In the genomic region with DNA sequence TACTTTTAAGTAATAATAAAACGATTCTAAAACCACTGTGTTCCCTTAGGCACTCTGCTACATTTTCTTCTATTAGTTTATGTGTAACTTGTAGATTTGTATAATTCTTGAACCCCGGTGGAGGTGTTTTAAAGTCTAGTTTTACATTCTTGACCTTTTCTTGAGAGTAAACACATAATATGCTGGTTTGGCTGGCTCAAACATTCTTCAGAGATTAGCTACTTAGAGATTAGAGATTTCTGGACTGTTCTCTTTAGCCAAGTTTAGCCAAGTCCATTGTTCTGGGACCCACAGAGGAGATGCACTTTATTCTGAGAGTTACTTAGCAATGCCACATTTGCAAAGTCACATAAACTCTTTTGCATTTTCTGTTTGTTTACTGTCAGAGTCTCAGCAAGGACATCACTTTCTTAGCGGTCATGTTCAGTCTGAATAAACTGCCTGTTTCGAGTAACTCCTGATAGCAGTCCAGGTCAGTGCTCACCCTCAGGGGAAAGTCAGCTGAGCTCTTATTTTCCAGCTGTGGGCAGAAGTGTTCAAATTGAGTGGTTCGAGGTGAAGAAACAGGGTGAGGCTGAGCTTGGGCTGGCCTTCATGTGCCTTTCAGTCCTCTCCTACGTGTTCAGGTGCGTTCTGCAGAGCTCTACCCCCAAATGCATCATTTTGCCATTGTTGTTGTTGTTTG, we compare ENCODE assay signal across 22 mouse cellular contexts. TPM values are rescaled to one million over a fixed set of nuclear protein-coding genes. Genes with fewer than 3 reads are reported as not detected.
DNase-seq lines count a peak whose midpoint lies in the region; ATAC-seq and TF ChIP-seq lines count a peak whose summit lies in the region.
"Had no signal": no experiment of that assay in that cellular context is flagged by ENCODE, and none has a peak within 500 bp of the region (broad histone marks: within the 10 kb centered on the region; RNA-seq: fewer than 3 reads in every experiment).

No protein-coding gene starts in this region.

- no peak for TF ChIP-seq POLR2A in kidney, adult 2 months (IDR thresholded peaks at IDR 0.05; ENCODE audit: low read depth, low read length)

- no peak overlapping the region for H3K4me2 ChIP-seq in kidney, postnatal 0 days (ENCODE audit: low read length)
- H3K4me2 ChIP-seq: forebrain, embryonic 13.5 days; heart, embryonic 11.5 days; hindbrain, embryonic 12.5 days had no signal

- no peaks in the 10 kb centered on the region for H3K27me3 ChIP-seq in kidney, adult 2 months (replicated peaks; ENCODE audit: control insufficient read depth, insufficient read depth, low read length)
- H3K27me3 ChIP-seq in kidney, postnatal 0 days (ENCODE audit: insufficient read depth, low read length): no peaks in the 10 kb centered on the region
- H3K27me3 ChIP-seq: forebrain, embryonic 13.5 days; hindbrain, embryonic 12.5 days had no signal

- 37% methylated on average over 7 of the region's 7 CpGs for WGBS in kidney, adult 2 months
- 60% methylated on average over 7 of the region's 7 CpGs for WGBS in kidney, postnatal 0 days

- H3K9ac ChIP-seq in kidney, postnatal 0 days (ENCODE audit: low read depth, low read length): no peak overlapping the region
- H3K9ac ChIP-seq: forebrain, embryonic 13.5 days; hindbrain, embryonic 12.5 days had no signal

- no peak for TF ChIP-seq CTCF in kidney, adult 2 months (conservative IDR thresholded peaks at IDR 0.05; ENCODE audit: insufficient read depth, insufficient read length, low read depth, low read length)
- no peak for TF ChIP-seq CTCF in kidney, postnatal 0 days (IDR thresholded peaks at IDR 0.05; ENCODE audit: low read depth)

- H3K4me3 ChIP-seq in kidney, adult 2 months (ENCODE audit: insufficient read depth, low read depth, low read length): no peak overlapping the region
- H3K4me3 ChIP-seq in kidney, postnatal 0 days (replicated peaks; ENCODE audit: low read depth, low read length): no peak overlapping the region
- H3K4me3 ChIP-seq: forebrain, embryonic 10.5 days; forebrain, embryonic 13.5 days; gastrocnemius, adult 2 months; hindbrain, embryonic 12.5 days had no signal

- ATAC-seq in kidney, postnatal 0 days (replicated peaks; ENCODE audit: low FRiP score, low read depth): no peak
- ATAC-seq: activated CD4-positive, CD25-positive, alpha-beta regulatory T cell, adult 4 months; CD4-positive, CD25-positive, alpha-beta regulatory T cell, adult 4 months; forebrain, embryonic 13.5 days; forebrain, embryonic 16.5 days had no signal

- DNase-seq in kidney, adult 2 months: peak; percentile 71
- no peak for DNase-seq in kidney, postnatal 4 days
- peak; percentile 19 for DNase-seq in retina, postnatal 1 day
- DNase-seq in retina, embryonic 14.5 days (ENCODE audit: low spot score): no peak
- DNase-seq in kidney, postnatal 0 days (ENCODE audit: low spot score): no peak
- peak; percentile 34 to 54 for DNase-seq in kidney, postnatal 36 days
- DNase-seq in layer of hippocampus, adult 8-10 months (ENCODE audit: low spot score in 2 of 2): no peak
- DNase-seq in adipocyte (ENCODE audit: low spot score): no peak
- DNase-seq: adrenal gland, postnatal 10 days; adrenal gland, postnatal 36 days; cerebellum, adult 18-20 months; cerebellum, postnatal 14 days; gastrocnemius, adult 2 months; gastrocnemius, postnatal 14 days; heart, adult 11 months had no signal

- H3K9me3 ChIP-seq in kidney, postnatal 0 days (replicated peaks; ENCODE audit: low read length): no peaks in the 10 kb centered on the region; the same call in none of the 2 replicates
- H3K9me3 ChIP-seq: forebrain, embryonic 13.5 days had no signal

- H3K36me3 ChIP-seq in kidney, adult 2 months (ENCODE audit: control insufficient read depth, insufficient read depth, low read length): no peaks in the 10 kb centered on the region; the same call in 1 of the 2 replicates
- no peaks in the 10 kb centered on the region for H3K36me3 ChIP-seq in kidney, postnatal 0 days (ENCODE audit: insufficient read depth, low read length)

- peak overlapping the region; percentile 82 for H3K27ac ChIP-seq in kidney, adult 2 months (ENCODE audit: insufficient read depth, low read depth, low read length)
- H3K27ac ChIP-seq in kidney, postnatal 0 days: peak overlapping the region; percentile 25; the same call in 1 of the 2 replicates
- H3K27ac ChIP-seq: forebrain, embryonic 10.5 days; forebrain, embryonic 13.5 days; gastrocnemius, adult 2 months; hindbrain, embryonic 12.5 days had no signal

- H3K4me1 ChIP-seq in kidney, adult 2 months (ENCODE audit: control insufficient read depth, insufficient read depth, low read length): peaks cover 7% of the 10 kb centered on the region
- H3K4me1 ChIP-seq in kidney, postnatal 0 days (replicated peaks; ENCODE audit: insufficient read depth, low read length): no peaks in the 10 kb centered on the region
- H3K4me1 ChIP-seq: forebrain, embryonic 13.5 days; hindbrain, embryonic 12.5 days had no signal

RNA-seq across cellular contexts. Expression of gene Pcca, which starts 18.8 kb away (rescaled TPM):
- 67.4 and 77.1 TPM in 2 replicates for polyA plus RNA-seq in kidney, adult 2 months (2012; rRNA removed)
- polyA plus RNA-seq in kidney, postnatal 0 days (2015; fragmentation: Nextera tagmentation; extraction: Ambion mirVana): 36.0 and 42.1 TPM in 2 replicates
- total RNA-seq in layer of hippocampus, adult 8-10 months (2022): 10 to 100 TPM; 37.4 to 44.9 (median 44.0) TPM

Comparison
In these comparisons a context has a peak if more than half of its experiments do, and no peak if none do; other contexts are left out.
1. DNase-seq: peak in kidney, adult 2 months (single experiment), retina, postnatal 1 day (single experiment) and kidney, postnatal 36 days (2 of 2); none in kidney, postnatal 4 days (0 of 2), retina, embryonic 14.5 days (single experiment), kidney, postnatal 0 days (single experiment), layer of hippocampus, adult 8-10 months (0 of 2) and adipocyte (single experiment).